ENCODE assay signal across 8 mouse cellular contexts in genomic region chrX:11629906-11630305, GRCm38 (mm10).
DNase-seq lines count a peak whose midpoint lies in the region; ATAC-seq and TF ChIP-seq lines count a peak whose summit lies in the region.

No protein-coding gene starts in this region.

- H3K4me1 ChIP-seq in heart, adult 2 months (ENCODE audit: control insufficient read depth, insufficient read depth, low read length) = no peaks in the 10 kb centered on the region
- H3K4me1 ChIP-seq in heart, embryonic 11.5 days (ENCODE audit: control insufficient read depth, insufficient read depth, low read length) = no peaks in the 10 kb centered on the region
- peaks cover 11% of the 10 kb centered on the region for H3K4me1 ChIP-seq in hindbrain, embryonic 13.5 days (replicated peaks)

- peak; percentile 39 to 43 for DNase-seq in heart, adult 2 months
- DNase-seq in 3T3-L1 (ENCODE audit: low read depth, low spot score) (peak; percentile 70), adipocyte (ENCODE audit: low spot score) (peak; percentile 76)
- DNase-seq in gastrocnemius, adult 2 months = peak; percentile 70
- peak; percentile 51 for DNase-seq in lung, postnatal 10 days
- no peak for DNase-seq in right cerebral cortex, postnatal 25 days

- no peak overlapping the region for H3K27ac ChIP-seq in heart, adult 2 months
- H3K27ac ChIP-seq in heart, embryonic 11.5 days (ENCODE audit: low read depth, low read length) = no peak overlapping the region
- H3K27ac ChIP-seq in gastrocnemius, adult 2 months = no peak overlapping the region
- H3K27ac ChIP-seq in hindbrain, embryonic 13.5 days = no peak overlapping the region

- no peak for TF ChIP-seq POLR2A in heart, adult 2 months (IDR thresholded peaks at IDR 0.05; ENCODE audit: insufficient read depth, low read depth, low read length)

- H3K36me3 ChIP-seq in heart, adult 2 months (ENCODE audit: control insufficient read depth, insufficient read depth, low read length) = no peaks in the 10 kb centered on the region
- H3K36me3 ChIP-seq in heart, embryonic 11.5 days (ENCODE audit: control insufficient read depth, insufficient read depth, low read length) = no peaks in the 10 kb centered on the region
- no peaks in the 10 kb centered on the region for H3K36me3 ChIP-seq in hindbrain, embryonic 13.5 days

- no peak overlapping the region for H3K4me2 ChIP-seq in heart, embryonic 11.5 days
- no peak overlapping the region for H3K4me2 ChIP-seq in hindbrain, embryonic 13.5 days

- ATAC-seq in heart, embryonic 11.5 days (replicated peaks; ENCODE audit: insufficient number of reproducible peaks, low FRiP score, low TSS enrichment) = no peak
- ATAC-seq in hindbrain, embryonic 13.5 days (ENCODE audit: low FRiP score) = no peak

- TF ChIP-seq EP300 in heart, adult 2 months (IDR thresholded peaks at IDR 0.05; ENCODE audit: insufficient read depth, low read depth, low read length) = peak; percentile 56; the same call in 1 of the 2 replicates

- no peaks in the 10 kb centered on the region for H3K79me2 ChIP-seq in heart, adult 2 months (replicated peaks; ENCODE audit: control insufficient read depth, insufficient read depth, low read length)

- no peaks in the 10 kb centered on the region for H3K9me3 ChIP-seq in heart, embryonic 11.5 days (replicated peaks; ENCODE audit: control insufficient read depth, low read length)
- no peaks in the 10 kb centered on the region for H3K9me3 ChIP-seq in hindbrain, embryonic 13.5 days

- H3K4me3 ChIP-seq in heart, adult 2 months = no peak overlapping the region
- no peak overlapping the region for H3K4me3 ChIP-seq in heart, embryonic 11.5 days (ENCODE audit: low read depth, low read length)
- H3K4me3 ChIP-seq in gastrocnemius, adult 2 months = no peak overlapping the region
- no peak overlapping the region for H3K4me3 ChIP-seq in hindbrain, embryonic 13.5 days

- no peak overlapping the region for H3K9ac ChIP-seq in heart, adult 2 months (ENCODE audit: low read depth, low read length)
- H3K9ac ChIP-seq in heart, embryonic 11.5 days (ENCODE audit: low read depth, low read length) = no peak overlapping the region
- H3K9ac ChIP-seq in hindbrain, embryonic 13.5 days = no peak overlapping the region

- TF ChIP-seq CTCF in heart, adult 2 months (IDR thresholded peaks at IDR 0.05) = peak; percentile 75
- peak; percentile 70 for TF ChIP-seq CTCF in gastrocnemius, adult 2 months (IDR thresholded peaks at IDR 0.05)

- H3K27me3 ChIP-seq in heart, adult 2 months (ENCODE audit: control insufficient read depth, insufficient read depth, low read length) = no peaks in the 10 kb centered on the region
- no peaks in the 10 kb centered on the region for H3K27me3 ChIP-seq in heart, embryonic 11.5 days (ENCODE audit: control insufficient read depth, insufficient read depth, low read length)
- 0 out of 2 replicates have a peak, but pooled peaks cover 3% of the 10 kb centered on the region for H3K27me3 ChIP-seq in hindbrain, embryonic 13.5 days

- 18% methylated on average over 1 of the region's 1 CpGs for WGBS in heart, adult 2 months
- 0% methylated on average over 1 of the region's 1 CpGs for WGBS in heart, embryonic 11.5 days (ENCODE audit: insufficient replicate concordance)
- WGBS in hindbrain, embryonic 13.5 days = 26% methylated on average over 1 of the region's 1 CpGs

- intact Hi-C loops in heart, adult 2 months (cut with DNase I) = loop anchor here (5.0 to 10.0 kb wide), 2 partner anchors 175 to 622 kb away; no protein-coding TSS in a partner anchor
- intact Hi-C loops in gastrocnemius, adult 2 months (cut with DNase I) = loop anchor here (5.0 to 10.0 kb wide), 7 partner anchors 105 to 622 kb away; no protein-coding TSS in a partner anchor
